ENCODE assay signal across 23 mouse cellular contexts in genomic region chr3:143988991-143989390, GRCm38 (mm10).
DNase-seq lines count a peak whose midpoint lies in the region; ATAC-seq and TF ChIP-seq lines count a peak whose summit lies in the region.
"Had no signal": no experiment of that assay in that cellular context is flagged by ENCODE, and none has a peak within 500 bp of the region (broad histone marks: within the 10 kb centered on the region; RNA-seq: fewer than 3 reads in every experiment).

No protein-coding gene starts in this region.

- no peak overlapping the region for H3ac ChIP-seq in C2C12 (ENCODE audit: control insufficient read depth, insufficient read length, low read depth)

- no peak overlapping the region for H3K9ac ChIP-seq in liver, embryonic 11.5 days (ENCODE audit: low read depth, low read length)
- H3K9ac ChIP-seq: embryonic facial prominence, embryonic 13.5 days; embryonic facial prominence, embryonic 15.5 days; forebrain, embryonic 13.5 days; forebrain, embryonic 15.5 days; forebrain, postnatal 0 days had no signal

- no peak for TF ChIP-seq CTCF in C2C12 (IDR thresholded peaks at IDR 0.05; ENCODE audit: control insufficient read depth, insufficient read depth, insufficient read length)
- no peak for TF ChIP-seq CTCF in embryonic fibroblast, embryonic 13.5 days (IDR thresholded peaks at IDR 0.05; ENCODE audit: borderline replicate concordance, insufficient read depth, low read length)

- H3K79me2 ChIP-seq in C2C12 (ENCODE audit: control insufficient read depth, insufficient read depth), result no peaks in the 10 kb centered on the region

- H3K36me3 ChIP-seq in C2C12 (ENCODE audit: control insufficient read depth, insufficient read depth), result no peaks in the 10 kb centered on the region
- H3K36me3 ChIP-seq in liver, embryonic 11.5 days (ENCODE audit: control insufficient read depth, insufficient read depth, low read length), result no peaks in the 10 kb centered on the region
- H3K36me3 ChIP-seq: embryonic facial prominence, embryonic 13.5 days; embryonic facial prominence, embryonic 15.5 days; forebrain, embryonic 15.5 days had no signal

- H3K4me2 ChIP-seq in liver, embryonic 11.5 days, result no peak overlapping the region
- H3K4me2 ChIP-seq: embryonic facial prominence, embryonic 13.5 days; embryonic facial prominence, embryonic 15.5 days; forebrain, embryonic 13.5 days; forebrain, embryonic 15.5 days had no signal

- H3K4me1 ChIP-seq in embryonic fibroblast, embryonic 13.5 days (ENCODE audit: control insufficient read depth, insufficient read depth, low read length), result peaks cover 9% of the 10 kb centered on the region
- H3K4me1 ChIP-seq in liver, embryonic 11.5 days (replicated peaks; ENCODE audit: control insufficient read depth, insufficient read depth, low read length), result no peaks in the 10 kb centered on the region
- H3K4me1 ChIP-seq: embryonic facial prominence, embryonic 15.5 days had no signal

- TF ChIP-seq POLR2A in embryonic fibroblast, embryonic 13.5 days (IDR thresholded peaks at IDR 0.05; ENCODE audit: low read depth, low read length), result no peak

- WGBS in liver, embryonic 11.5 days, result 90% methylated on average over 4 of the region's 4 CpGs

- ATAC-seq in frontal cortex, adult (ENCODE audit: low TSS enrichment), result no peak
- no peak for ATAC-seq in liver, embryonic 11.5 days (replicated peaks; ENCODE audit: low FRiP score)
- ATAC-seq: activated CD4-positive, CD25-positive, alpha-beta regulatory T cell, adult 4 months; forebrain, embryonic 13.5 days; forebrain, embryonic 15.5 days; forebrain, postnatal 0 days; Patski had no signal

- no peaks in the 10 kb centered on the region for H3K27me3 ChIP-seq in C2C12 (ENCODE audit: control insufficient read depth, insufficient read depth, insufficient read length)
- H3K27me3 ChIP-seq in liver, embryonic 11.5 days (replicated peaks; ENCODE audit: control insufficient read depth, insufficient read depth, low read length), result no peaks in the 10 kb centered on the region
- H3K27me3 ChIP-seq: embryonic facial prominence, embryonic 13.5 days; embryonic facial prominence, embryonic 15.5 days; forebrain, embryonic 13.5 days; forebrain, embryonic 15.5 days; Patski had no signal

- H3K79me3 ChIP-seq in C2C12 (ENCODE audit: low read depth), result no peaks in the 10 kb centered on the region

- no peak for DNase-seq in c-Kit-positive CD71-positive TER-119-positive erythroid progenitor cells, embryonic 14.5 days (ENCODE audit: low spot score)
- DNase-seq in liver, embryonic 11.5 days (ENCODE audit: low spot score), result no peak
- DNase-seq: adrenal gland, adult 8-10 months; adrenal gland, postnatal 14 days; adrenal gland, postnatal 36 days; B cell, adult 2 months; cerebellum, adult 11 months; cerebellum, adult 18-20 months; cerebellum, adult 8-10 months; cerebellum, adult 9-11 months; cerebellum, postnatal 14 days; cerebellum, postnatal 36 days; embryo, embryonic 11 days; forebrain, postnatal 0 days had no signal

- H3K9me3 ChIP-seq in liver, embryonic 11.5 days (ENCODE audit: control insufficient read depth, low read length), result no peaks in the 10 kb centered on the region
- H3K9me3 ChIP-seq: embryonic facial prominence, embryonic 13.5 days; embryonic facial prominence, embryonic 15.5 days; forebrain, embryonic 15.5 days had no signal

- peak overlapping the region; percentile 69 for H3K27ac ChIP-seq in embryonic fibroblast, embryonic 13.5 days (ENCODE audit: insufficient read depth, low read length)
- no peak overlapping the region for H3K27ac ChIP-seq in liver, embryonic 11.5 days (ENCODE audit: low read depth, low read length)
- H3K27ac ChIP-seq: embryonic facial prominence, embryonic 13.5 days; embryonic facial prominence, embryonic 15.5 days; forebrain, embryonic 13.5 days; forebrain, embryonic 15.5 days had no signal

- H3K4me3 ChIP-seq in C2C12 (ENCODE audit: insufficient read depth, poor library complexity, severe bottlenecking), result no peak overlapping the region
- H3K4me3 ChIP-seq in embryonic fibroblast, embryonic 13.5 days (ENCODE audit: insufficient read depth, low read length), result no peak overlapping the region
- H3K4me3 ChIP-seq in liver, embryonic 11.5 days (ENCODE audit: low read depth, low read length), result no peak overlapping the region
- H3K4me3 ChIP-seq: embryonic facial prominence, embryonic 13.5 days; embryonic facial prominence, embryonic 15.5 days; forebrain, embryonic 13.5 days; forebrain, embryonic 15.5 days had no signal

TF ChIP-seq in C2C12, 6 proteins besides CTCF, POLR2A, EP300 and RAD21:
- peak; percentile 24 for TF ChIP-seq FOSL1 (IDR thresholded peaks at IDR 0.05; ENCODE audit: insufficient read depth, low read length, poor library complexity, severe bottlenecking)
- no peak for TF ChIP-seq USF1 (IDR thresholded peaks at IDR 0.05; ENCODE audit: low read depth)
- TF ChIP-seq MAX (IDR thresholded peaks at IDR 0.05), result peak; percentile 52
- no peak for TF ChIP-seq MYOG (IDR thresholded peaks at IDR 0.05; ENCODE audit: control insufficient read depth, extremely low read depth, insufficient read length)
